Mouse (Mus musculus) mouse trophoblast stem cell (cell line): ENCODE data around the gene L3mbtl1.
"Not testable (repeated sequence)": the region's sequence is repeated elsewhere in the genome, so short reads cannot be mapped to it uniquely, and the experiment has no call there.

Experiments
- in situ Hi-C, 2 experiments: fragments of 300-500 bp; cut with MseI, MboI; formaldehyde crosslinking; loops; 2 replicates in 1 of 2; 3 replicates in 1 of 2; pipeline ENCODE4 v1.15.1; 2025

Gene L3mbtl1

DNA sequence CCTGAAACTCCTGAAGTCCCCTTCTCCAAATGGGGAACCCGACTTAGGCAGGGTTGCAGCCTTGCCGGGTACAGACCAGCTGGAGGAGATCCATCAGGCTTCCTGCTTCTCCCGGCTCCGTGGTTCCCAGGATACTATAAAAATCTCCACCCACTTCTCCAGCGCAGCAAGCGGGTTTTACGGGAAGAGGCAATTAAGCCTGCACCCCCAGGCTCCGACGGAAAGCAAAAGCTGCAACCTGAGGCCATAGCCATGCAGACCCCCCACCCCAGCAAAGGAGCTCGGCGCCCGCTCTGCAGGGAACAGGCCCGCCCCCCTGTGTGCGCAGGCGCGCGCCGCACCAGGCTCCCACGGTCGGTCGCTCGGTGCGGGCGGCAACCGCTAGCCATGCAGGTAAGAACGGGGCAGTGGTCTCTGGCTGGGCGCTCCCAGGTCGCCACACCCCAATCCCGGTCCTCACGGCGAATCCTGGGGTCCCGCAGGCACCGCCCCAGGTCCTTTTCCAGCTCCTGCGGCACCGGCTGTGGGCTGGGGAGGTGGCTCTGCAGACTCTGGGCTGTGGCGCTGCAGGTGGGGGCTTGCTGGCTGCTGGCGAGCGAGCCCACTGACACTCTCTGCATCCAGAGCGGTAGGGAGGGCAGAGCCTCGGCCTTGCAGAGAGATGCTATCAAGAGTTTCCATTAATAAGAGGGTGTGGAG, at the start of gene L3mbtl1:
Gene L3mbtl1 (plus strand): TSS at position 325 of the 699 bp plus-strand sequence.
- in situ Hi-C loops, result no loop called here

DNA sequence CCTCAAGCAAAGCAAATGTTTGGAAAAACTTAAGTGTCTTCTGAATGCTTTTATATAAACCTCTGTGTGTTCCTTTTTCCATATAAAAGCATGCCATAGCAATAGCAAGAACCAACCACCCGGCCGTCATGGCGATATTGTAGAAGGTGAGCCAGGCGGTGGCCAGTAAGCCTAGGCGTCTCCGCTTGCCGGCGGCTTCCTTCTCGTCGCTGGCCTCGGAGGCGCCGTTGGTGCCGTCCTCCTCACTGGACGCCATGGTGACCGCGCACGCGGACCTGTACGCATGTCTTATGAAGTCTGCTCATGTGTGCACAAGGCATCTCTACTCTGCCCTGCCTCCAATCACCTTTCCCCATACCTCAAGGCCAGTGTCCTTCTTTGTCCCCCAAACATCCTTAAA, 44.0 kb upstream of the L3mbtl1 start:
- in situ Hi-C loops, result not testable (repeated sequence)

DNA sequence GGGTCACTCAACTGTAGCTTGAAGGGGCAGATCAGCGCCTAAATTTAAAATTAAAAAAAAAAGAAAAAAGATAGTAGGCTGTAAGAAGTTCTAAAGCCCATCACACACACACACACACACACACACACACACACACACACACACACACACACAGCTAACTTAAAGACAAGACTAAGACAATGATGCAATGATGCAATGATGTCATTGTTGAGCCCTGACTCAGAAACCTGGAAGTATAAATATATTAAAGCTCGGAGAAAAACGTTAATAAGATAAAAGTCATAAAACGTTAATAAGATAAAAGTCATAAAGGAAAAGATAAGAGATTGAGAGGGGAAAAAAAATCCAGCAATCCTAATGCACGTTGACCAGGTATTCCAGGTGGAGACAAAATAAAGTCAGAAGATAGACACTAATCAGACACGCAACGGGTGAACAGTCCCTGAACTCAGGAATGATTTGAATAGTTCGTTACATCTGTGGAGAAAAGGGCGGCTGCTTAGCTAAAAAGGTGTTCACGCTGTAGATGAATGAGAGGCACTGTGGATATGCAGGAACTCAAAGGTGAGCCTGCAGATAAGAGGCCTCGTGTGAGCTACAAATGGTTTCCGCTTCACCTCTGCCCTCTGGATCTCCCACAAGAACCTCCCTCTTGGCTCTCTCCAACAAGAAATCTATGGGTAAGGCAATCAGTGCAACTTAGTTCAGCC, 43.2 kb upstream of the L3mbtl1 start:
- in situ Hi-C loops, result no loop called here

DNA sequence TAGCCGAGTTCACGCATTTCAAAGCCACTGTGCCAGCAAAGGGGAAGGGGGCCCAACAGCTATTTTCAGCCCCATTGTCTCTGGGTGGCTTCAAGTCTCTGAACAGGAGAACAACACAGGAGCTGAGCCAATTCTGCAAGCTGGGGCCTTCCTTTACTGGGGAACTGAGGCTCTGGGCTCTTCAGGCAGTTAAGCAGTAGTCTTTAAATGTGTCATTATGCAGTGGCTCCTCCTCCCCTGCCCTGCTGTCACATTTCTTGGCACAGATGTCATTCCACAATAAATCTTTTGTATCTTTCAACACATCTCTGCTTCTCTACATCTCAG, 42.7 kb upstream of the L3mbtl1 start:
- in situ Hi-C loops, result no loop called here

DNA sequence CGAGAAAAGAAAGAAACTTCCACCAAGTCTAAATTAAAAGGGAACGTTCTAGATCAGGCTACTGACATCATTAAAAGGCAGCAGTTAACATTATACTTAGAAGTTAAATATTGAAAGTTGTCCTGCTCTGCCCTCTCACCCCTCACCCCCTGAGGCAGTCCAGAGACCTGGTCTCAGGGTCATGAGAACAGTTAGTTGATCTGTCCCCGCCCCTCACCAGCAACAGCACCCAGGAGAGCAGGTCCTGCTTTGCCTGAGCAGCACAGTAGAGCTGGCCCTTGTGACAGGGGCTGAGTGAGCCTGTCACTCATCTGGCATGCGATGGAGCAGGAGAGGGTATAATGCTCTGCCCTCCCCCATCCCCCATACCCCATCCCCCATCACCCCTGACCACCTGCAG, 37.4 kb upstream of the L3mbtl1 start:
- in situ Hi-C loops, result no loop called here

DNA sequence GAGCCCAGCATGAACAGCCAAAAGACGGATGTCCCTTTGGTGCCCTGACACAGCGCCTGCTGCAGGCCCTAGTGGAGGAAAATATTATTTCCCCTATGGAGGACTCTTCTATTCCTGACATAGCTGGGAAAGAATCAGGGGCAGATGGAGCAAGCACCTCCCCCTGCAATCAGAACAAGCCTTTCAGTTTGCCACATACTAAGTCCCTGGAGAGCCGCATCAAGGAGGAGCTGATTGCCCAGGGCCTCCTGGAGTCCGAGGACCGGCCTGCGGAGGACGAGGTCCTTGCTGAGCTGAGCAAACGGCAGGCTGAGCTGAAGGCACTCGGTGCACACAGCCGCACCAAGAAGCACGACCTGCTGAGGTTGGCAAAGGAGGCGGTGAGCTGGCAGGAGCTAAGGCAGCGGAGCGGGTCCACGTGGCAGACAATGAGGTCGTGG, 35.2 kb upstream of the L3mbtl1 start:
- in situ Hi-C loops, result no loop called here

DNA sequence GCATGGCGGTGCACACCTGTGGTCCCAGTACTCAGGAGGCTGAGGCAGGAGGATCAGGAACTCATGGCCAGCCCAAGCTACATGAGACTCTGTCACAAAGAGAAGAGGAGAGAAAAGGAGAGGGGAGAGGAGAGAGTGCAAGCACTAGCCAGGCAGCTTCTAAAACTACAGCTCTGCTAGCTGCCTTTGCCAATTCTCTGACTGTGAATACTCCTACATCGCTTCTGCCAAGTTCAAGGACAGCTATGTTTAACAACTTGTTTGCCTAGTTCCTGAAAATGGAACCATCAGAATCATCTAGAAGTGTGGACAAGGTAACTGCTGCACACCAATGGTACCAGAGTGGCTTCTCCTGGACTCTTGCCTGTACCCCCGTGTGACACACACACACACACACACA, 29.2 kb upstream of the L3mbtl1 start:
- in situ Hi-C loops, result no loop called here

DNA sequence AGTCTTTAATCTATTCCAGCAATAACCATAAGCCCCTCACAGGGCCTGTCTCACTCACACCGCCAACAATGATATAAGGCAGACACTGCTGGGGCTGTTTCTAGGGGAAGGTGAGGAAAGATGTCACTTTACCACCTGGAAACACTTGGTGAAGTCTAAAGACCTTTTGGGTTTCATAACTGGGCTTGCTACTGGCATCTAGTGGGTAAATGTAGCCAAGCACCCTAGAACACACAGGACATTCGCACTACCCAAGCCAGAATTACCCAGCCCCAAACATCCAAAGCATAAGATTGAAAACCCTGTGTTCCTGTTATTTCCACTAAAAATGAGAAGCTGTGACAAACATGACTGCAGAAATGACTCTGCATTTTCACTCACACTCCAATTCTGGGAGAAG, 28.8 kb upstream of the L3mbtl1 start:
- in situ Hi-C loops, result no loop called here

DNA sequence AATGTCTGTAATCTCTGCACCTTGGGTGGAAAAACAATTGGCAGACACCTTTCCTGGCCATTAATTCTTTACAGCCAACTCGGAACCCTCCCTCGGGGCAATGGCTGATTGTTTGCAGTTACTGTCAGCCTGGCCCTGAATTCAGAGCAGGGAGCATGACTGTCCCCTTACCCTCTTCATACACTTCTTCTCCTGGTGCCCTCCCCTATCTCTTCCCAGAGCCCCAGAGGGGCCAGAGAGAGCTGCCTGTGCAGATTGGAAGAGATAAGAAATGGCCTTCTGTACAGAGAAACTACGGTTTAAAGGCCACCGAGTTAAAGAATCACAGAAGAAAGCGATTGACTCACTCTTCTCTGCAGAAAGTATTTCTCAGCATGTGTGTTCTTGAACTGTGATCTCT, 23.3 kb upstream of the L3mbtl1 start:
- in situ Hi-C loops, result loop anchor here in 1 of 2 experiments (10.0 kb wide), 1 partner anchor 85 kb away; no protein-coding TSS in a partner anchor

DNA sequence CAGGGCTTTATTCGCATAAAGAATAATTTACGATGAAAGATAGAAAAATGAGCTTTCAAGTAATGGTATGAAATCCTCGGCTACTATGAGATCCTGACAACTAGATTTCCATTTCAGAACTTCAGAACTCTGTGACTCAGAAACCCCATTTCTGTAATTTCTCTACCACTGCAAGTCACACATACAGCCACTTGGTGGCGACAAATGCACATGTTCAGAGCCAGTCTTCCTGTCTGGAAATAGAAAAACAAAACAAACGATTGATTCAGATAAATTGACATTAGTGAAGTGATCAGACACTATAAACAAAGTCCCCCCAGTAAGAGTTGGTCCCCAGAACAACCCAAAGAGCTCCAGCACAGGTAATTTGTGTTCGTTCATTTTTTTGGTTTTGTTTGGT, 21.1 kb upstream of the L3mbtl1 start:
- in situ Hi-C loops, result loop anchor here in 1 of 2 experiments (10.0 kb wide), 1 partner anchor 83 kb away; no protein-coding TSS in a partner anchor

DNA sequence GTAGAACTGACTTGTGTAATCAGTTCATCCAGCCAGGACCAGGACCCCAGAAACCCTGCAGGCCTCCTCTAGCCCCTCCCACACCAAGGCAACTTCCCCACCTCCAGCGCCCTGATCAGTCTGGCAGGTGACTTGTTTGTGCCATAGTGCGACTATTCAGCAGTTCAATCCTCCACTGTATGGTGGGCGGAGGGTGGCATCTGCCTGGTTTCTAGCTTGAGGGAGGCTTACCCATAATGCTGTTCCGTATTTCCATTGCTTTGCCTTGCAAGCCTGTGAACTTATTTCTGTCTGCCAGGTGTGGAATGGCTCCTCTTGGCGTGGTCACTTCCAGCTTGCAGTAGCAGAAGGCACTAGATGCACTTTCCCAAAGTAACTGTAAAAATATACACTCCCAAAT, 20.4 kb upstream of the L3mbtl1 start:
- in situ Hi-C loops, result loop anchor here in 1 of 2 experiments (10.0 kb wide), 1 partner anchor 82 kb away; no protein-coding TSS in a partner anchor

DNA sequence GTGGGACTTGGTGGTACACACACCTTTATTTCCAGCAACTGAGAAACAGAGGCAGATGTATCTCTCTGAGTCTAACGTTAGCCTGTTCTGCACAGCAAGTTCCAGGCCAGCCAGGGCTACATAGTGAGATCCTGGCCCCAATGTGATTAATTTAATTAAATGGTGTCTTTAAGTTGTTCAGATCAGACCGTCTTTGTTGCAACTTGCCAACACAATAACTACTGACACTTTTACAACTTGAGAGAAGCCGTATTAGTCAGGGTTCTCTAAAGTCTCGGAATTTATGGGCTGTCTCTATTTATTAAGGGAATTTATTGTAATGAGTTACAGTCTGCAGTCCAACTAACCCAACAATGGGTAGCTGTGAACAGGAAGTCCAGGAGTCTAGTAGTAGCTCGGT, 19.1 kb upstream of the L3mbtl1 start:
- in situ Hi-C loops, result loop anchor here in 1 of 2 experiments (10.0 kb wide), 1 partner anchor 81 kb away; no protein-coding TSS in a partner anchor

DNA sequence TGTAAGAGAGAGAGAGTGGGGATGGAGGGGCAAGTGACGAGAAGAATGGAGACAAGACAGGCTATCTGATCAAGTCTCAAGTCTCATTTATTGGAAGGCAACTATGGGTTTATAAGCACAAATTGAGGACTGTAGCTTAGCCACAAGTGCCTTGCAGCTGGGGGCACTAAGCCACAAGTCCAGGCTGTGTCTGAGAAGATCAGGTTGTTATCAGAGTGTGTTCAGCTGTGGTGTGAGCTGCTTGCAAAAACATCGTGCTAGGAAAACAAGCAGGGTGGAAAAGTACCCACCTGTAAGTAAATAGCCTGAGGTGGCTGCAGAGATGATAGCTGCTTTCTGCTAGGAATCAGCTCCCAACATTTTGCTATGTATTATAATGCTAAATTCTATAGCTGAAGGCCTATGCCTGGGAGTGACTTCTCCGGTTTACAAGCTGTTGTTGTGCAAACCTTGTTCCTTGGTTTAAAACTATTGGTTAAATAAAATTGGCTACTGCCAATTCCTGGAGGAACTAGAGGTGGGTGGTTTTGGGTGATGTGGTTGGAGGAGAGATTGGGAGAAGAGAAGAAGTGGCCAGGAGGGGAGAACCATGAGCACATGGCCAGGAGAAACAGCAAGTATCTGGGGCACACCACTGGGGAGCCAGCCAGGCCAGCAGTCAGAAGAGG, 15.2 kb upstream of the L3mbtl1 start:
- in situ Hi-C loops, result loop anchor here in 1 of 2 experiments (10.0 kb wide), 1 partner anchor 77 kb away; no protein-coding TSS in a partner anchor

DNA sequence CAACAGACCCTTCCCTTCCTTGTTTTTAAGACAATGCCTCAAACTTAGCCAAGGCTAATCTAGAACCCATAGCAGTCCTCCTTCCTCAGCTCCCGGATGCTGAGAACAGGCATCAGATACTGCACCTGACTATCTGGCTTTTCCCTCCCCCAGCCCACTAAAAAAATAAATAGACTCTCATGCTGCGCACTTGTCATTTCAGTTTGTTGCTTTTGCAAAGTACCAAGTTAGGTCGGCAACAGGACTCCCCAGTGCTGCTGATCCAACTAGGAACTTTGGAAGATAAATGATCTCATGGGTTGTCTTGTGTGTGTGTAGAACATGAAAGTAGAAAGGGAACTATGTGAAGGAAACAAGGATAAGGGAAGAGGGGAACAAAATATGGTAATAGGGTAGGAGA, 13.6 kb upstream of the L3mbtl1 start:
- in situ Hi-C loops, result loop anchor here in 1 of 2 experiments (10.0 kb wide), 1 partner anchor 75 kb away; no protein-coding TSS in a partner anchor

DNA sequence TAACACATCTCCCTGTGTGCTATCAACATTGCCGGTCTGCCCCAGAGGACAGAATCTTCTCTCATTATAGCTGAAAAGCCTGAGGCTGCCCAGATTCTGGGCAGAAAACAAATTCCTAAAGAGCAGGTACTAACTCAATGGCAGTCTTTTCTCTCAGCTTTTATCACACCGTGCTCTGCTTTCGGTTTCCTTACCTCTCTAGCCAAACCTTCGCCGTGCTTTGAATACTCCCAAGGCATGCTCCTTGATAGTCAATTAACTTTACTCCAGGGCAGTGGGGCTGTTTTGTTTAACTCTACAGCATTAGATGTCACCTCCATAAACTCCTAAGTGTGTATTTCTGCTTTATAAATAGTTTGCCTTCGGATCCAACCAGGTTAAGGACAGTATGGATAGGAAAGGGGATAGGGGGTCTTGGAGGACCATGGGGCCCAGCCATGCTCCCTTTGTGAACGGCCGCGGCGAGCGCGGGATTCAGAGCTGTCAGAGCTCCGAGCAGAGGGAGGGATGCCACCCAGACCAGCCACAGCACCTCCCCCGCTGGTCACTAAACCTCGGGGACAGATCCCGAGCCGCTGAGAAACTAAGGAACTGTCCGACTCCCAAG, 12.7 kb upstream of the L3mbtl1 start:
- in situ Hi-C loops, result no loop called here

DNA sequence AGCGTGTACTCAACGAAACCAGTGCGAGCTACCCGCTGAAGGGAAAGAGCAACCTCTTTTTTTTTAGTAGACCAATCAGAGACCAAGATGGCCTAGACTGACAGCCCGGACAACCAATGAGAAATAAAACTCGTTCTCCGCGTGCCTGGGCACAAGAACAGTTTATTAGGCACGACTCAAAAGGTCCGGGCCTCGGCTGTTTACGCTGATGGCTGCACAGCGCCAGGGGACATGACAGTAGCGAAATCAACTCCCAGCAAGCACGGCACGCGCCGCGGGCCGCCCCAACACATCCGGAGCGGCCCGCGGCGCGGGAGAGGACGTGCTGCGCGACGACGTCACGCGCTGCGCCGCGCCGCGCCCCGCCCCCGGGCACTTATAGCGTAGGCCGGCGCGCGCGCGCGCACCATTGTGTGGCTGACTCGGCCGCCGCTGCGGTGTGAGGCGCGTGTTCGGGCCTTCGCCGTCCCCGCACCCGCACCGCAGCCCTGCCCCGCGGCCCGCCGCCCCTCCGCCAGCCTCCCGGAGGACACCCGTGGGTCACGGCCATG, 12.1 kb upstream of the L3mbtl1 start, which contains the start of gene Srsf6:
Gene Srsf6 (plus strand): TSS at position 406 of the 551 bp plus-strand sequence.
- in situ Hi-C loops, result no loop called here

DNA sequence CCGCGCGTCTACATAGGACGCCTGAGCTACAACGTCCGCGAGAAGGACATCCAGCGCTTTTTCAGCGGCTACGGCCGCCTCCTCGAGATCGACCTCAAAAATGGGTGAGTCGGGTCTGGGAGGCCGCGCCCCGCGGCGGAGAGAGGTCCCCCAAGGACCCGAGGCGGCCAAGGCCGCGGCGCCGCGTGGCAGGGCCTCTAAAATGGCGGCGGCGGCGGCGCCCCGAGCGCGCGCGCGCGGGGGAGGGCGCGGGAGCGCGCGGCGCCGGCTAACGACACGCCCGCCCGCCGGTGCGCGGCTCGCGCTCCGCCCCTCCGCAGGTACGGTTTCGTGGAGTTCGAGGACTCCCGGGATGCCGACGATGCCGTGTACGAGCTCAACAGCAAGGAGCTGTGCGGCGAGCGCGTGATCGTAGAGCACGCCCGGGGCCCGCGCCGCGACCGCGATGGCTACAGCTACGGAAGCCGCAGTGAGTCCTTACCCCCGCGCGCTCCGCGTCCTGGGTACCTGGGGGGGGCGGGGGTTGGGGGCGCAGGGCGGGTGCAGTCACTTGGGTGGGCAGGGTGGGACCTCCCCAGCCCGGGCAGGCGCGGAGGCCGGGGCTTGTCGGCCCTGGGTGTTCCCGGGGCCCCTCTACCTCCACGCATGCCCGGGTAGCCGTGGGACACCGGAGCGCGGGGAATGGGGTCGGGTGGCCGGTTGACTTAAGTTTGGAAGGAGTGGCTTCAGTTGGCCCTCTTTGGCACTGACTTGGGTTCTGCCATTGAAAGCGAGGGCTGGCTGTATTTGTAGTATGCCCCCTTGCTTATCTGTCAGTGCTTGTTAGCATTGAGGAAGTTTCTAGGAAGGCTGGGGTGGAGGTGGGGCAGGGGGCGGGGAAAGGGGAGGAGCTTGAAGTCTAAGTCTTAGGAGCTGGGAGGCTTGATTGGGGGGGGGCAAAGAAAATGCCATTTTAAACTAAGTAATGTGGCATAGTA, 11.3 kb upstream of the L3mbtl1 start:
- in situ Hi-C loops, result no loop called here

DNA sequence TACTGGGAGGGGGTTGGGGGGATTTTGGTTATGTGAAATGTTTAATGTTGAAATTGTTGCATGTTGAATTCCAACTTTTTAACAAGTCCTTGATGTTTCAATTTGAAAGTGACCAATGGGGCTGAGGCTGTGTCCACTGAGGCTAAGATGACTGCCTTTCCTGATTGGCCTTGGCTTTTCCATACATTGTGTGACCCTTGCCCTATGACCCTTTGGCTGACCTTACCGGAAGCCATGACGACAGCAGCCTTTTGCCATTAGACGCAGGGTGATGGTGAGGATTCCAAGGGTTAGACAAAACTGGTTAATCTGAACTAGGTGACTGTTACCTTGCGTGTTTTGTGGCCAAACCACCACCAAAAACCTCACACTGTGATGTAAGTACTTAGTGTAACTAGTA, 10.6 kb upstream of the L3mbtl1 start:
- in situ Hi-C loops, result no loop called here

DNA sequence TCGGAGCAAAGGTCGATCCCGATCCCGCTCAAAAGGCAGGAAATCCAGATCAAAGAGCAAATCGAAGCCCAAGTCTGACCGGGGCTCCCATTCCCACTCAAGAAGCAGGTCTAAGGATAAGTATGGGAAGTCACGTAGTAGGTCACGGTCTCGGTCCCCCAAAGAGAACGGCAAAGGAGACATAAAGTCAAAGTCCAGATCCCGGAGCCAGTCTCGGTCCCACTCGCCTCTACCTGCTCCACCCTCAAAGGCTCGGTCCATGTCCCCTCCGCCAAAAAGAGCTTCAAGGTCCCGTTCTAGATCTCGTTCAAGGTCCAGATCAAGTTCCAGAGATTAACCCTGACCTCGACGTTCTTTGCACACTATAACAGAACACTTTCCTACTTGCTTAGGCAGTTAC, 8.9 kb upstream of the L3mbtl1 start:
- in situ Hi-C loops, result no loop called here

DNA sequence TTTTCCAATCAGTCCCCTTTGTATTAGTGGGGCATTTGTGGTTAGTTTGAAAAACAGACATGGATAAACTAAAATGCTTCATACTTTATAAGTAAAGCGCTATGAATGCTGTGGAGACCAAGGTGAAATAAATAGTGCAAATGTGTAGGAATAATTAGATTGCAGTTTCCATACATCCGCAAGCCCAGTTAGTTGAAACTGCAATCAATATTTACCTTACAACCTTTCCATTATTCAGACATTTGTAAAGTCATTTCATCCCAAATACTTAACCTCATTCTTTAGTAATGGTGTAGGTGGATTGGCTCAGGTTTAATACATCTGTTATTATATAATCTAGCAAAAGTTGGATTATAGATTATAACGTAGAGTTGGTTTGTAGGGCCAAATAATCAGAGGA, 7.6 kb upstream of the L3mbtl1 start:
- in situ Hi-C loops, result no loop called here
